Mouse (Mus musculus) G1E (cell line): Measurements from ENCODE around the gene Tnni3.
A peak's percentile ranks its signal among the peaks of the same experiment; 100 is the strongest.

ENCODE experiments used
- CTCF ChIP-seq: IDR thresholded peaks from 2 replicates; pipeline ENCODE4 v1.5.1; 2012; ENCODE audit warnings: low read depth, low read length, inconsistent platforms, mixed read lengths
- GATA1 ChIP-seq: IDR thresholded peaks from 2 replicates; pipeline ENCODE4 v1.6.1; 2012; ENCODE audit warnings: borderline replicate concordance, low read length, inconsistent platforms, mixed read lengths
- TAL1 ChIP-seq: conservative IDR thresholded peaks from 2 replicates; pipeline ENCODE4 v1.6.1; 2012; ENCODE audit warnings: low read depth, low read length, inconsistent platforms, mixed read lengths

DNA sequence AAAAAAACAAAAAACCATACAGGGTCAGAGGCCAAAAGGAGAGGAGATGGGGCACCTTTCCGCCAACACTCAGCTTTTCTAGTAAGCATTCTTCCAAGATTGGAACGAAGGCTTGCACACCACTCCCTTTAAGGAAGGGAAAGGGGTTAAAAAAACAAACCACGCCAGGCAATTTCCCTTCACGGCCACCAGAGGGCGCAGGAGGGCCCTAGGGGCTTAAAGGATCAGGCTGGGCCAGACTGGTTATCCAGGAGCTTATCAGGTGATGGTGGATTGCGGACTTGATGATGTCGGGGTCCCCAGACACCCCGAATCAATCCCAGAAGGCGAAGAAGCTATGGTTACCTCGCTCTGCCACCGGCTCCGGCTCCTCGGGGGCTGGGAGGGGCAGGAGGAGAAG is 10.8 kb downstream of the Tnni3 start:
- TF ChIP-seq CTCF (peak; percentile 88), GATA1 (no peak), TAL1 (no peak)
